Mouse (Mus musculus): ENCODE results near the gene Ccp110. TPM values are rescaled to one million over a fixed set of nuclear protein-coding genes. Genes with fewer than 3 reads are reported as not detected.

Ccp110 gene
- total and polyA plus RNA-seq, 3 experiments: 10.6 to 16.3 (median 13.4) TPM

DNA sequence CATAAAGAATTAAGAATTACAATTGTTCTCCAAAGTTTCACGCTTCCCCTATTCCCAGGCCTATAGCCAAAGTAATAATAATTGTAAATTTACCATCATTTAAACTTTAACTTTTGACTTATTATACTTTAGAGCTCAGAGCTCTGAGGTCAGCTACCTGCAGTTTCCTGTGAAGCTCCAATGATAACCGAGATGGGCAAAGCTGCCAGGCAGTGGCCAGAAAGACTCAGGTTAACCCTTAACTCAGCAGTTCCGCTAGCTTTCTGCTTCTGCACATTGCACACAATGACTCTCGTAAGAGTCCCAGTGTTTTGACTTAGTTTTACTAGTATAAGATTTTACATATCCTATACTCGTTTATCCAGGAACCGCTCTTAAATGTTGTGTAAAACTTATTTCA lies 73.7 kb downstream of the Ccp110 start:
- Histone ChIP-seq H3K9me3 (replicated peaks; ENCODE audit: low read length) (no peaks in the 10 kb centered on the region), H3K36me3 (replicated peaks in 1 of 2; ENCODE audit: control insufficient read depth in 1 of 2, insufficient read depth in 1 of 2, low read length in 1 of 2) (peaks cover 11 to 78% of the 10 kb centered on the region in 2 experiments), H3K79me2 (replicated peaks; ENCODE audit: control insufficient read depth, extremely low read depth, insufficient read depth, poor library complexity, severe bottlenecking) (no peaks in the 10 kb centered on the region), H3K27ac (ENCODE audit: insufficient read depth, low read depth) (no peak overlapping the region), H3K27me3 (replicated peaks) (no peaks in the 10 kb centered on the region), H3K9ac (ENCODE audit: insufficient read depth, low read depth) (no peak overlapping the region), H3K4me2 (ENCODE audit: insufficient read depth, low read depth, poor library complexity, severe bottlenecking) (no peak overlapping the region), H3K4me1 (ENCODE audit: control insufficient read depth in 1 of 2, insufficient read depth in 2 of 2) (peaks cover 0 to 3% of the 10 kb centered on the region in 2 experiments; a peak in 2 of 4 replicates), H3K4me3 (replicated peaks in 1 of 3; ENCODE audit: low read depth in 2 of 3, low read length in 2 of 3, poor library complexity in 1 of 3) (no peak overlapping the region)
- TF ChIP-seq EP300 (IDR thresholded peaks at IDR 0.05; ENCODE audit: low read length): no peak
- TF ChIP-seq ZNF384 (IDR thresholded peaks at IDR 0.05; ENCODE audit: low read depth, low read length): no peak
- no peak for TF ChIP-seq ETS1 (conservative IDR thresholded peaks at IDR 0.05; ENCODE audit: low read depth, low read length)
- TF ChIP-seq MAFK (IDR thresholded peaks at IDR 0.05; ENCODE audit: insufficient replicate concordance, low read length): no peak
- TF ChIP-seq NRF1 (IDR thresholded peaks at IDR 0.05; ENCODE audit: low read depth, low read length): no peak
- no peak for TF ChIP-seq ZMIZ1 (IDR thresholded peaks at IDR 0.05; ENCODE audit: low read depth, low read length)
- no peak for TF ChIP-seq RCOR1 (conservative IDR thresholded peaks at IDR 0.05; ENCODE audit: low read depth, low read length)
- DNase-seq (ENCODE audit: extremely low read depth): no peak
- dilution Hi-C loops (cut with MboI; ENCODE audit: extremely low pct_ligation_motif_present, extremely low pct_unique_long_range_greater_than_20kb, low sequenced_read_pairs) (no loop called here), in situ Hi-C loops (cut with MboI; ENCODE audit: low pct_ligation_motif_present, low pct_unique_long_range_greater_than_20kb, low sequenced_read_pairs) (no loop called here)

Other genes starting within 250 kb of the Ccp110 start
- gene Itpripl2, start 220.6 kb upstream of the Ccp110 start, total RNA-seq (2012; rRNA removed): not detected in 2 replicates
- not detected in 2 replicates for gene Itpripl2, start 220.6 kb upstream of the Ccp110 start, total RNA-seq (2014; rRNA removed)
- not detected in 2 replicates for gene Itpripl2, start 220.6 kb upstream of the Ccp110 start, polyA plus RNA-seq (2012; ENCODE audit: insufficient read length, low read depth)
- gene Coq7, start 179.2 kb upstream of the Ccp110 start, total RNA-seq (2012; rRNA removed): 43.6 and 54.2 TPM in 2 replicates
- 38.8 and 42.1 TPM in 2 replicates for gene Coq7, start 179.2 kb upstream of the Ccp110 start, total RNA-seq (2014; rRNA removed)
- 50.4 and 53.7 TPM in 2 replicates for gene Coq7, start 179.2 kb upstream of the Ccp110 start, polyA plus RNA-seq (2012; ENCODE audit: insufficient read length, low read depth)
- not detected in 2 replicates for gene Tmc7, start 127.8 kb upstream of the Ccp110 start, total RNA-seq (2012; rRNA removed)
- 0.13 TPM in 1 of 2 replicates, not detected in the other for gene Tmc7, start 127.8 kb upstream of the Ccp110 start, total RNA-seq (2014; rRNA removed)
- gene Tmc7, start 127.8 kb upstream of the Ccp110 start, polyA plus RNA-seq (2012; ENCODE audit: insufficient read length, low read depth): 0.26 TPM in 1 of 2 replicates, not detected in the other
- gene Tmc5, start 115.3 kb upstream of the Ccp110 start, total RNA-seq (2012; rRNA removed): not detected in 2 replicates
- not detected in 2 replicates for gene Tmc5, start 115.3 kb upstream of the Ccp110 start, total RNA-seq (2014; rRNA removed)
- 0.08 TPM in 1 of 2 replicates, not detected in the other for gene Tmc5, start 115.3 kb upstream of the Ccp110 start, polyA plus RNA-seq (2012; ENCODE audit: insufficient read length, low read depth)
- gene Gde1, start 6.8 kb upstream of the Ccp110 start, total RNA-seq (2012; rRNA removed): 109 and 116 TPM in 2 replicates
- gene Gde1, start 6.8 kb upstream of the Ccp110 start, total RNA-seq (2014; rRNA removed): 206 and 211 TPM in 2 replicates
- 90.6 and 113 TPM in 2 replicates for gene Gde1, start 6.8 kb upstream of the Ccp110 start, polyA plus RNA-seq (2012; ENCODE audit: insufficient read length, low read depth)
- 39.0 and 43.9 TPM in 2 replicates for gene Vps35l, start 27.7 kb downstream of the Ccp110 start, total RNA-seq (2012; rRNA removed)
- 45.8 and 54.7 TPM in 2 replicates for gene Vps35l, start 27.7 kb downstream of the Ccp110 start, total RNA-seq (2014; rRNA removed)
- 46.0 and 57.7 TPM in 2 replicates for gene Vps35l, start 27.7 kb downstream of the Ccp110 start, polyA plus RNA-seq (2012; ENCODE audit: insufficient read length, low read depth)
- 0.63 and 0.68 TPM in 2 replicates for gene Iqck, start 143.2 kb downstream of the Ccp110 start, total RNA-seq (2012; rRNA removed)
- 0.45 and 0.62 TPM in 2 replicates for gene Iqck, start 143.2 kb downstream of the Ccp110 start, total RNA-seq (2014; rRNA removed)
- gene Iqck, start 143.2 kb downstream of the Ccp110 start, polyA plus RNA-seq (2012; ENCODE audit: insufficient read length, low read depth): 0.39 and 0.42 TPM in 2 replicates
- gene Knop1, start 143.7 kb downstream of the Ccp110 start, total RNA-seq (2012; rRNA removed): 28.1 and 41.6 TPM in 2 replicates
- 35.0 and 37.5 TPM in 2 replicates for gene Knop1, start 143.7 kb downstream of the Ccp110 start, total RNA-seq (2014; rRNA removed)
- 60.8 and 60.9 TPM in 2 replicates for gene Knop1, start 143.7 kb downstream of the Ccp110 start, polyA plus RNA-seq (2012; ENCODE audit: insufficient read length, low read depth)

Measured in CH12.LX (cell line).